Mouse (Mus musculus): Measurements from ENCODE around the gene Lrrn2. TPM values are rescaled to one million over a fixed set of nuclear protein-coding genes. Genes with fewer than 3 reads are reported as not detected.

Gene Lrrn2
- polyA plus RNA-seq, 1 experiment from 2014 or later: 2.6 TPM

DNA sequence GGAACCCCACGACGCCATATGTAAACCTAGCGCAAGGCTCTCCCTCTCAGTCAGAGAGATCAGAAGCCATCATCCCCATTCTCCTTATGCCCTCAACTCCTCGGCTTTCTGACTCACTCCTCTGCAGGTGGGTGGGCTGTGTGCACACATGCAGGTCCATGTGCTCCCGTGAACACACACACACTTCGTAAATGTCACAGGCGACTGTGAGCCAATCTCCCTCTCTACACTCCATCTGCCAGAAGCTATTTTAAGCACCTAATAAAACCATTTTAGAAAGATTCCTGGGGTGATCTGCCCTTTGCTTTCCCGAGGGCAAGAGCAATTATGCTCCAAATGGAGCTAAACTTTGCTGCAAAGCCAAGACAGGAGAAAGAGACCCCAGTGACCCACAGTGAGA is 65.8 kb downstream of the Lrrn2 start:
- H3K4me3 ChIP-seq (ENCODE audit: low read depth, low read length): no peak overlapping the region
- no peak overlapping the region for H3K27ac ChIP-seq (replicated peaks; ENCODE audit: low read depth, low read length)
- WGBS: 20% methylated on average over 8 of the region's 8 CpGs
- DNase-seq (ENCODE audit: low spot score) (peak; percentile 66), ATAC-seq (ENCODE audit: insufficient number of reproducible peaks, low FRiP score, low TSS enrichment, low read depth) (no peak)
- H3K27me3 ChIP-seq (ENCODE audit: control insufficient read depth, insufficient read depth, low read length): peaks cover 4% of the 10 kb centered on the region; the same call in 1 of the 2 replicates
- H3K4me2 ChIP-seq (ENCODE audit: low read depth, severe bottlenecking): no peak overlapping the region
- no peaks in the 10 kb centered on the region for H3K36me3 ChIP-seq (ENCODE audit: control insufficient read depth, insufficient read depth, low read length)
- H3K4me1 ChIP-seq (ENCODE audit: control insufficient read depth, insufficient read depth, low read length): peaks cover 3% of the 10 kb centered on the region; the same call in 1 of the 2 replicates
- H3K9me3 ChIP-seq (ENCODE audit: control insufficient read depth, low read length): no peaks in the 10 kb centered on the region
- no peak overlapping the region for H3K9ac ChIP-seq (ENCODE audit: low read length)

DNA sequence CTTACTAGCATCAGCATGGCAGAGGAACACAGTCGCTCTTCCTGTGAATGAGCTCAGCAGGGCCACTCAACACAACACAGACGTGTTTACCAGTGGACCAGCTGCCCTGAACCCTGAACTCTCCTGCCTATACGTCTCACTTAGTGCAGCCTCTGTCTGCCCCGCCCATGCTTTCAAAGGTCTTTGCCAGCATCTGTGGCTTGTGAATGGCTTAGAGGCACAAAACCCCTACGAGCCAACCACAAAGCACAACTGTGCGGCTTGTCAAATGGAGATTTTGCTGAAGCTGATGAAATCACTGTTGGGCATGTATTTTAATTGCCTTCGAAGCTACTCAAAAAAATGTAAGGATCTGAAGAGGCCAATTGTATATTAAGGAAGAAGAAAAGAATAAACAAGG is 67.7 kb downstream of the Lrrn2 start:
- 56% methylated on average over 7 of the region's 7 CpGs for WGBS
- Histone ChIP-seq H3K9me3 (ENCODE audit: control insufficient read depth, low read length) (no peaks in the 10 kb centered on the region), H3K4me3 (ENCODE audit: low read depth, low read length) (no peak overlapping the region), H3K4me2 (ENCODE audit: low read depth, severe bottlenecking) (no peak overlapping the region), H3K36me3 (ENCODE audit: control insufficient read depth, insufficient read depth, low read length) (no peaks in the 10 kb centered on the region), H3K4me1 (ENCODE audit: control insufficient read depth, insufficient read depth, low read length) (peaks cover 3% of the 10 kb centered on the region; the same call in 1 of the 2 replicates), H3K27ac (replicated peaks; ENCODE audit: low read depth, low read length) (no peak overlapping the region), H3K9ac (ENCODE audit: low read length) (no peak overlapping the region), H3K27me3 (ENCODE audit: control insufficient read depth, insufficient read depth, low read length) (peaks cover 4% of the 10 kb centered on the region; the same call in 1 of the 2 replicates)
- ATAC-seq (ENCODE audit: insufficient number of reproducible peaks, low FRiP score, low TSS enrichment, low read depth) (no peak), DNase-seq (ENCODE audit: low spot score) (no peak)

DNA sequence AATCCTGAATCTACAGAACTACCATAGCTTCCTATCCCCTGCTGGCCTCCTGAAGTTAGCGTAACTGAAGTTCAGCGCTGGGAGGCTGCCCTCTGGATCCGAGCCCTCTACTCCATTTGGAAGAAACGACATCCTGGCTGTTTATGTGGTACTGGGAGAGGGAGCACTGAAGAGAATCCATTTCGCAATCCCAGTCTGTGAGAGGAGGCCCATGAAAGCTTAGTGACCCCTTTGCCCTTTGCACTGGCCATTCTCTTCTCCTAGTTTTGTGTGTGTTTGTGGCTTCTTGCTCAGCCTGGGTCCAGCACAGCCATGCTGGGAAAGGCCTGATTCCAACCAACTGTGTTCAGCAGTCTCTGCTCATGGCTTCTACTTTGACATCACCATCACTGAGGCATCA is 76.7 kb downstream of the Lrrn2 start:
- DNase-seq (ENCODE audit: low spot score) (no peak), ATAC-seq (ENCODE audit: insufficient number of reproducible peaks, low FRiP score, low TSS enrichment, low read depth) (no peak)
- no peaks in the 10 kb centered on the region for H3K36me3 ChIP-seq (ENCODE audit: control insufficient read depth, insufficient read depth, low read length)
- H3K4me1 ChIP-seq (ENCODE audit: control insufficient read depth, insufficient read depth, low read length): no peaks in the 10 kb centered on the region
- 92% methylated on average over 5 of the region's 5 CpGs for WGBS
- H3K4me3 ChIP-seq (ENCODE audit: low read depth, low read length): no peak overlapping the region
- H3K9me3 ChIP-seq (ENCODE audit: control insufficient read depth, low read length): no peaks in the 10 kb centered on the region
- H3K27ac ChIP-seq (replicated peaks; ENCODE audit: low read depth, low read length): no peak overlapping the region
- H3K9ac ChIP-seq (ENCODE audit: low read length): no peak overlapping the region
- no peak overlapping the region for H3K4me2 ChIP-seq (ENCODE audit: low read depth, severe bottlenecking)
- H3K27me3 ChIP-seq (ENCODE audit: control insufficient read depth, insufficient read depth, low read length): no peaks in the 10 kb centered on the region

DNA sequence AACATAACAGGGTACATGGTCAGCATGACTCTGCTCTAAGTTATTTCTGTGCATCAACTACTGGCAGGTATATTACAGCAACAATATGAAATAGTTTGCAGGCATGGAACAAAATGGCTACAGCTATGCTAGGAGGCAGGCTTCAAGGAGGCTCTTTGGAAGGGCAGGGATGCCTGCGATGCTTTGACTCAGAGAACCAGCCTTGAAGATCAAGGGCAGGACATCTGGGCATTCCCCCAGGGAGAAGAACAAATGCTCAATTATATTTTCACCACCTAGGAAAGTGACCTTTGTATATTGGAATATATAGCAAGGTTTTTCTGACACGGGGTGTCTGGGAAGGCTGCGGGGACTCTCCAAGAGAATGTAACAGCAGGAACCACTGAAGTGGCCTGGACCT is 81.7 kb downstream of the Lrrn2 start:
- WGBS: 91% methylated on average over 3 of the region's 3 CpGs
- no peaks in the 10 kb centered on the region for H3K4me1 ChIP-seq (ENCODE audit: control insufficient read depth, insufficient read depth, low read length)
- no peaks in the 10 kb centered on the region for H3K36me3 ChIP-seq (ENCODE audit: control insufficient read depth, insufficient read depth, low read length)
- ATAC-seq (ENCODE audit: insufficient number of reproducible peaks, low FRiP score, low TSS enrichment, low read depth): no peak
- no peak overlapping the region for H3K4me3 ChIP-seq (ENCODE audit: low read depth, low read length)
- H3K4me2 ChIP-seq (ENCODE audit: low read depth, severe bottlenecking): no peak overlapping the region
- no peak overlapping the region for H3K9ac ChIP-seq (ENCODE audit: low read length)
- DNase-seq (ENCODE audit: low spot score): no peak
- H3K27ac ChIP-seq (replicated peaks; ENCODE audit: low read depth, low read length): no peak overlapping the region
- no peaks in the 10 kb centered on the region for H3K9me3 ChIP-seq (ENCODE audit: control insufficient read depth, low read length)
- H3K27me3 ChIP-seq (ENCODE audit: control insufficient read depth, insufficient read depth, low read length): no peaks in the 10 kb centered on the region

DNA sequence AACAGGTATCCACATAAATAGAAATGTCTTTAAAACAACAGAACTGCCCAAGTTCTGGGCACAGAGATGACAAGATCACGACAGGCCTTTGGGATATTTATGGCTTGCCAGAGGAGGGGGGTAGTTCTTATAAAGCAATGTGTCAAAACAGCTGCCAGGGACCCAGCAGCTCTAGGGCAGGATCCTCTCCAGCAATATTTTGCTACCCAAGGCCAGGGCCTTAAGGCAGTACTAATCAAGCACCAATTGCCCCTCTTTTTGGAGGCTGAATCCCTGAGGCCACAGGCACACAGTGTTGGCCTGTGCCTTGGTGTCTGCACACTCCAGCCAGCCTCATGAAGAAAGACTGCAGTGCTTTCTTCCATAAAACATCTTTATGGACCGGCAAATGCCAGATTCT is 84.0 kb downstream of the Lrrn2 start:
- no peaks in the 10 kb centered on the region for H3K9me3 ChIP-seq (ENCODE audit: control insufficient read depth, low read length)
- no peak overlapping the region for H3K27ac ChIP-seq (replicated peaks; ENCODE audit: low read depth, low read length)
- no peaks in the 10 kb centered on the region for H3K27me3 ChIP-seq (ENCODE audit: control insufficient read depth, insufficient read depth, low read length)
- WGBS: 74% methylated on average over 2 of the region's 2 CpGs
- no peaks in the 10 kb centered on the region for H3K4me1 ChIP-seq (ENCODE audit: control insufficient read depth, insufficient read depth, low read length)
- no peak overlapping the region for H3K4me2 ChIP-seq (ENCODE audit: low read depth, severe bottlenecking)
- H3K36me3 ChIP-seq (ENCODE audit: control insufficient read depth, insufficient read depth, low read length): no peaks in the 10 kb centered on the region
- DNase-seq (ENCODE audit: low spot score) (no peak), ATAC-seq (ENCODE audit: insufficient number of reproducible peaks, low FRiP score, low TSS enrichment, low read depth) (no peak)
- no peak overlapping the region for H3K9ac ChIP-seq (ENCODE audit: low read length)
- H3K4me3 ChIP-seq (ENCODE audit: low read depth, low read length): no peak overlapping the region

DNA sequence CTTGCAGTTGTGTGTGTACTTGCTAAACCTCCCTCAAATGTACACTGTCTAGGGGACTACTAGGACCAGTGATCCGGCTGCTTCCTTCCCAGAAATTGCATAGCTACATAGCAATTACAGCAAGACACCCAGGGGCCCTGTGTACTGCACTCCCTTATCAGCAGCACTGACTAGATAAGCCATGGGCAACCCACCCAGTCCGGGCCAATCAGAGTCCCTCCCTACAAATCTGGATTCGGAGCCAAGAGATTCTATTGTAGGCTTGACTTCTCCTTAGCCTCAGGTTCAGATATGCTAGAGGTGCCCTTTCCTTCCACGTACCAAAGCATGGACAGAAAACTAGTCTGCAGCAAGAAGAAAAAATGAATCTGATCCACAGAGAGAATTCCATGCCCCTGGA is 84.6 kb downstream of the Lrrn2 start:
- WGBS: 83% methylated on average over 4 of the region's 4 CpGs
- Histone ChIP-seq H3K9me3 (ENCODE audit: control insufficient read depth, low read length) (no peaks in the 10 kb centered on the region), H3K27me3 (ENCODE audit: control insufficient read depth, insufficient read depth, low read length) (no peaks in the 10 kb centered on the region), H3K4me2 (ENCODE audit: low read depth, severe bottlenecking) (no peak overlapping the region), H3K36me3 (ENCODE audit: control insufficient read depth, insufficient read depth, low read length) (no peaks in the 10 kb centered on the region), H3K4me3 (ENCODE audit: low read depth, low read length) (no peak overlapping the region), H3K4me1 (ENCODE audit: control insufficient read depth, insufficient read depth, low read length) (no peaks in the 10 kb centered on the region), H3K9ac (ENCODE audit: low read length) (no peak overlapping the region), H3K27ac (replicated peaks; ENCODE audit: low read depth, low read length) (no peak overlapping the region)
- ATAC-seq (ENCODE audit: insufficient number of reproducible peaks, low FRiP score, low TSS enrichment, low read depth) (no peak), DNase-seq (ENCODE audit: low spot score) (no peak)

DNA sequence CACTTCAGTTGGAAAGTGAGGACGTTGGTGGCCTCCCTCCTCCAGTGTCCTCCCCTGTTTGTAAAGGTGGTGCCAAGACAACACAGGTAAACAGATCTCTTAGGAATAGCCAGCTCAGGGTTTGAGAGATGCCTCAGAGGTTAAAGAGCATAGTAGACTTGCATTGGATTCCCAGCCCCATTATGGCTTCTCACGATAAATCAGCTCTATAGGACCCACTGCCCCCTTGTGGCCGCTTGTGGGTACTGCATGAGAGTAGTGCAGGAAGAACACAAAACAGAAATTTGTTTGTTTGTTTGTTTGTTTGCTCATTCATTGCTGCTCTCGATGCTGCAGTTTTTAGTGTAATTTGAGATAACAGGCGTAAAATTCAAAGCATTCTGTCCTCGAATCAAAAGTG is 88.6 kb downstream of the Lrrn2 start:
- no peak overlapping the region for H3K27ac ChIP-seq (replicated peaks; ENCODE audit: low read depth, low read length)
- DNase-seq (ENCODE audit: low spot score): peak; percentile 80

DNA sequence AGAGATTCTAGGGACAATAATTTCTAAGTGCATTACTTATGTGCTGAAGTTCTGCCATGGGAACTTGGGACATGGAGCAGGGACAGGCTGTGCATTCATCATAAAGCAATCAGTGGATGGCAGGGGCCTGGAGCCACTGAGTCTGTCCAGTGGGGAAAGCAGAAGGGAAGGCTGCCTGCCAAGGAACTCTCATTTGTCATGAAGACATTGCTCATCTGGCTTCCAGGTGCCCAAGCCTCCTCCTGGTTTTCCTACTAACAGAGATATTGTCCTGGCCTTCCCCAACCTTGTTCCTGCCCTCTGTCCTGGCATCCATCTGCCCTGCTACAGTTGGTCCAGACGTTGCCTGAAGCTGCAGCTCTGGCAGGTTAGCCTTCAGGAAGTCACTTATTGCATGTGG is 97.3 kb downstream of the Lrrn2 start:
- H3K9ac ChIP-seq (ENCODE audit: low read length): no peak overlapping the region
- H3K27me3 ChIP-seq (ENCODE audit: control insufficient read depth, insufficient read depth, low read length): no peaks in the 10 kb centered on the region
- no peaks in the 10 kb centered on the region for H3K9me3 ChIP-seq (ENCODE audit: control insufficient read depth, low read length)
- H3K27ac ChIP-seq (replicated peaks; ENCODE audit: low read depth, low read length): no peak overlapping the region
- no peak overlapping the region for H3K4me3 ChIP-seq (ENCODE audit: low read depth, low read length)
- no peak overlapping the region for H3K4me2 ChIP-seq (ENCODE audit: low read depth, severe bottlenecking)
- no peak for ATAC-seq (ENCODE audit: insufficient number of reproducible peaks, low FRiP score, low TSS enrichment, low read depth)
- no peaks in the 10 kb centered on the region; the same call in 1 of the 2 replicates for H3K36me3 ChIP-seq (ENCODE audit: control insufficient read depth, insufficient read depth, low read length)
- DNase-seq (ENCODE audit: low spot score): no peak
- no peaks in the 10 kb centered on the region for H3K4me1 ChIP-seq (ENCODE audit: control insufficient read depth, insufficient read depth, low read length)
- WGBS: 64% methylated on average over 1 of the region's 1 CpGs

More for the DNA sequence above, 88.6 kb downstream of the Lrrn2 start:
- no peak overlapping the region for H3K4me2 ChIP-seq (ENCODE audit: low read depth, severe bottlenecking)
- ATAC-seq (ENCODE audit: insufficient number of reproducible peaks, low FRiP score, low TSS enrichment, low read depth): no peak
- H3K4me3 ChIP-seq (ENCODE audit: low read depth, low read length): no peak overlapping the region
- no peaks in the 10 kb centered on the region for H3K9me3 ChIP-seq (ENCODE audit: control insufficient read depth, low read length)
- no peak overlapping the region for H3K9ac ChIP-seq (ENCODE audit: low read length)
- no peaks in the 10 kb centered on the region for H3K4me1 ChIP-seq (ENCODE audit: control insufficient read depth, insufficient read depth, low read length)
- no peaks in the 10 kb centered on the region for H3K27me3 ChIP-seq (ENCODE audit: control insufficient read depth, insufficient read depth, low read length)
- 27% methylated on average over 6 of the region's 6 CpGs for WGBS
- no peaks in the 10 kb centered on the region for H3K36me3 ChIP-seq (ENCODE audit: control insufficient read depth, insufficient read depth, low read length)

DNA sequence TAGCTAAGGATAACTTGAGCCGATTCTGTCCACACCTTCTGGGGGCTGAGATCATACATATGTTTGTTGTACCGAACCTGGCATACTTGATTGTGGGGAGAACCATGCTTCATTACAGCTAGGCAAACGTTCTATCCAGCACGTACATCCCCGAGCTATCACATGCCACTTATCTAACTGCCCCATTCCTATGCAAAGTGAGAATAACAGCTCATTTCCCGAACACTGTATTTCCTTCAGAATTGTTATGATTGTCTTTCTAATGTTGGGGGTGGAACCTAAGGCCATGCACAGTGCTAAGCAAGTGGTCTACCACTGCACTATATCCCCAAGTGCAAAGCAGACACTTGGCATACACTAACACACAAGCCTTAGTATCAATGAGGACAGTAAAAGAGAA is 101.2 kb downstream of the Lrrn2 start:
- ATAC-seq (ENCODE audit: insufficient number of reproducible peaks, low FRiP score, low TSS enrichment, low read depth) (no peak), DNase-seq (ENCODE audit: low spot score) (no peak)
- H3K27me3 ChIP-seq (ENCODE audit: control insufficient read depth, insufficient read depth, low read length): no peaks in the 10 kb centered on the region
- H3K4me1 ChIP-seq (ENCODE audit: control insufficient read depth, insufficient read depth, low read length): no peaks in the 10 kb centered on the region
- H3K27ac ChIP-seq (replicated peaks; ENCODE audit: low read depth, low read length): no peak overlapping the region
- no peak overlapping the region for H3K4me3 ChIP-seq (ENCODE audit: low read depth, low read length)
- no peak overlapping the region for H3K4me2 ChIP-seq (ENCODE audit: low read depth, severe bottlenecking)
- H3K36me3 ChIP-seq (ENCODE audit: control insufficient read depth, insufficient read depth, low read length): peaks cover 4% of the 10 kb centered on the region; the same call in 1 of the 2 replicates
- WGBS: 95% methylated on average over 6 of the region's 6 CpGs
- H3K9ac ChIP-seq (ENCODE audit: low read length): no peak overlapping the region
- no peaks in the 10 kb centered on the region for H3K9me3 ChIP-seq (ENCODE audit: control insufficient read depth, low read length)

Measured in limb, embryonic 11.5 days (tissue).